Mouse (Mus musculus): ENCODE data around the gene 1700113H08Rik. TPM values are rescaled to one million over a fixed set of nuclear protein-coding genes. Genes with fewer than 3 reads are reported as not detected.

1700113H08Rik gene
- polyA plus RNA-seq, 1 experiment from 2014 or later: not detected

GRCm38 (mm10) chr10:87230071-87230910, 172.4 kb downstream of the 1700113H08Rik start:
- Histone ChIP-seq H3K36me3 (no peaks in the 10 kb centered on the region), H3K9me3 (no peaks in the 10 kb centered on the region), H3K4me2 (no peak overlapping the region), H3K4me3 (no peak overlapping the region), H3K4me1 (no peaks in the 10 kb centered on the region), H3K9ac (no peak overlapping the region), H3K27me3 (no peaks in the 10 kb centered on the region), H3K27ac (no peak overlapping the region)
- 58% methylated on average over 31 of the region's 31 CpGs for WGBS
- no peak for ATAC-seq (ENCODE audit: insufficient number of reproducible peaks, low FRiP score, low TSS enrichment, low read depth)

GRCm38 (mm10) chr10:87239332-87240008, 181.6 kb downstream of the 1700113H08Rik start:
- H3K9ac ChIP-seq: no peak overlapping the region
- no peak for ATAC-seq (ENCODE audit: insufficient number of reproducible peaks, low FRiP score, low TSS enrichment, low read depth)
- no peaks in the 10 kb centered on the region for H3K27me3 ChIP-seq
- H3K36me3 ChIP-seq: no peaks in the 10 kb centered on the region
- WGBS: 81% methylated on average over 9 of the region's 9 CpGs
- no peak overlapping the region for H3K27ac ChIP-seq
- no peak overlapping the region for H3K4me2 ChIP-seq
- no peaks in the 10 kb centered on the region for H3K9me3 ChIP-seq
- no peaks in the 10 kb centered on the region for H3K4me1 ChIP-seq
- no peak overlapping the region for H3K4me3 ChIP-seq

GRCm38 (mm10) chr10:87271724-87272123, 213.9 kb downstream of the 1700113H08Rik start:
- WGBS: 83% methylated on average over 3 of the region's 3 CpGs
- ATAC-seq (ENCODE audit: insufficient number of reproducible peaks, low FRiP score, low TSS enrichment, low read depth): no peak
- Histone ChIP-seq H3K27me3 (no peaks in the 10 kb centered on the region), H3K36me3 (no peaks in the 10 kb centered on the region), H3K27ac (no peak overlapping the region), H3K9ac (no peak overlapping the region), H3K4me1 (no peaks in the 10 kb centered on the region), H3K4me3 (no peak overlapping the region), H3K4me2 (no peak overlapping the region), H3K9me3 (no peaks in the 10 kb centered on the region)

- 75% methylated on average over 8 of the region's 8 CpGs for WGBS
- no peaks in the 10 kb centered on the region for H3K27me3 ChIP-seq
- no peaks in the 10 kb centered on the region for H3K9me3 ChIP-seq
- no peaks in the 10 kb centered on the region for H3K36me3 ChIP-seq
- no peak overlapping the region for H3K27ac ChIP-seq
- no peak overlapping the region for H3K4me2 ChIP-seq
- no peak for ATAC-seq (ENCODE audit: insufficient number of reproducible peaks, low FRiP score, low TSS enrichment, low read depth)
- no peak overlapping the region for H3K9ac ChIP-seq
- no peak overlapping the region for H3K4me3 ChIP-seq
- H3K4me1 ChIP-seq: no peaks in the 10 kb centered on the region
Measured at GRCm38 (mm10) chr10:87272133-87272622, 214.3 kb downstream of the 1700113H08Rik start.

GRCm38 (mm10) chr10:87275075-87275474, 217.2 kb downstream of the 1700113H08Rik start:
- H3K4me3 ChIP-seq: no peak overlapping the region
- no peak for ATAC-seq (ENCODE audit: insufficient number of reproducible peaks, low FRiP score, low TSS enrichment, low read depth)
- no peak overlapping the region for H3K4me2 ChIP-seq
- H3K36me3 ChIP-seq: no peaks in the 10 kb centered on the region
- no peak overlapping the region for H3K9ac ChIP-seq
- H3K27ac ChIP-seq: no peak overlapping the region
- H3K27me3 ChIP-seq: no peaks in the 10 kb centered on the region
- H3K9me3 ChIP-seq: no peaks in the 10 kb centered on the region
- no peaks in the 10 kb centered on the region for H3K4me1 ChIP-seq

Other genes with a start within 250 kb of the 1700113H08Rik start
- gene Stab2, start 50.0 kb upstream of the 1700113H08Rik start, polyA plus RNA-seq (2015; fragmentation: Nextera tagmentation; extraction: Ambion mirVana): 0.14 and 0.23 TPM in 2 replicates